Mouse (Mus musculus): ENCODE measurements around the gene Ube2e2. TPM values are rescaled to one million over a fixed set of nuclear protein-coding genes. Genes with fewer than 3 reads are reported as not detected.

The Ube2e2 gene
- total and polyA plus RNA-seq, 3 experiments: not detected

DNA sequence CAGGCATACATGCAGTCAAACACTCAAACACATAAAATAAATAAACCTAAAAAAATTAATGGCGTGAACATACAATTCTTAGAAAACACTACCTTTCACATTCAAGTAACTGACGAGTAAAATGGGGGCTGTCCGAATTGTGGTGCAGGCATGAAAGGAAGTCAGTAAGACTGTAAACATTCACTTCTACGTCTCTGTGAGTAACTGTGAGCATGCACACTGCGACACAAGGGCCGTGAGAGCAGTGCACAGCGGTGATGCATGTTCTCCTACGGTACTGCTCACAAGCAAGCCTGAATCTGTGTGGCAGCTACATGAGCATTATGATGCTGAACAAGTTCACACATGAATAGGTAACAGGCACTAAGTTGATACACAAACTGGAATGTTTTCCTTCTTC, 223.4 kb downstream of the Ube2e2 start:
- Histone ChIP-seq H3K27ac (ENCODE audit: control insufficient read depth, low read depth, low read length) (no peak overlapping the region), H3K4me1 (ENCODE audit: control insufficient read depth in 1 of 2, insufficient read depth in 2 of 2, low read length in 2 of 2) (no peaks in the 10 kb centered on the region), H3K27me3 (ENCODE audit: control insufficient read depth in 1 of 2, insufficient read depth in 2 of 2, low read length in 2 of 2) (no peaks in the 10 kb centered on the region), H3K79me2 (ENCODE audit: control insufficient read depth, insufficient read depth, low read length, poor library complexity) (no peaks in the 10 kb centered on the region), H3K4me3 (ENCODE audit: control insufficient read depth in 1 of 2, insufficient read depth in 1 of 2, low read depth in 2 of 2, low read length in 2 of 2) (no peak overlapping the region), H3K9ac (ENCODE audit: control insufficient read depth, low read depth, low read length, poor library complexity, severe bottlenecking) (no peak overlapping the region), H3K9me3 (replicated peaks; ENCODE audit: insufficient read depth, low read length) (no peaks in the 10 kb centered on the region), H3K36me3 (ENCODE audit: control insufficient read depth in 1 of 2, insufficient read depth in 2 of 2, low read length in 2 of 2) (no peaks in the 10 kb centered on the region)
- TF ChIP-seq MAFK (IDR thresholded peaks at IDR 0.05; ENCODE audit: borderline replicate concordance, low read depth, low read length) (no peak), ZC3H11A (IDR thresholded peaks at IDR 0.05; ENCODE audit: low read depth, low read length) (no peak), EP300 (IDR thresholded peaks at IDR 0.05; ENCODE audit: low read depth in 1 of 2, low read length in 2 of 2) (no peak), ETS1 (IDR thresholded peaks at IDR 0.05; ENCODE audit: low read depth, low read length) (no peak), MYC (IDR thresholded peaks at IDR 0.05; ENCODE audit: low read depth, low read length) (no peak), SMC3 (IDR thresholded peaks at IDR 0.05; ENCODE audit: low read depth, low read length) (no peak), ZMIZ1 (IDR thresholded peaks at IDR 0.05; ENCODE audit: low read depth, low read length) (no peak), USF2 (IDR thresholded peaks at IDR 0.05; ENCODE audit: borderline replicate concordance in 1 of 2, insufficient read depth in 1 of 2, low read depth in 1 of 2, low read length in 2 of 2) (no peak), UBTF (IDR thresholded peaks at IDR 0.05; ENCODE audit: borderline replicate concordance, insufficient read depth, low read depth, low read length) (no peak), MXI1 (IDR thresholded peaks at IDR 0.05; ENCODE audit: low read depth, low read length) (no peak), MEF2A (IDR thresholded peaks at IDR 0.05; ENCODE audit: extremely low read depth, insufficient replicate concordance, low read depth, low read length, poor library complexity, severe bottlenecking) (no peak), MAX (IDR thresholded peaks at IDR 0.05; ENCODE audit: low read length) (no peak), RAD21 (IDR thresholded peaks at IDR 0.05; ENCODE audit: low read depth, low read length) (no peak), HCFC1 (IDR thresholded peaks at IDR 0.05; ENCODE audit: low read depth, low read length) (no peak), MYB (IDR thresholded peaks at IDR 0.05; ENCODE audit: low read depth, low read length) (no peak), KAT2A (conservative IDR thresholded peaks at IDR 0.05; ENCODE audit: low read depth, low read length) (no peak), ZNF384 (IDR thresholded peaks at IDR 0.05; ENCODE audit: low read depth, low read length) (no peak)
- DNase-seq (ENCODE audit: low read depth, low spot score): no peak

DNA sequence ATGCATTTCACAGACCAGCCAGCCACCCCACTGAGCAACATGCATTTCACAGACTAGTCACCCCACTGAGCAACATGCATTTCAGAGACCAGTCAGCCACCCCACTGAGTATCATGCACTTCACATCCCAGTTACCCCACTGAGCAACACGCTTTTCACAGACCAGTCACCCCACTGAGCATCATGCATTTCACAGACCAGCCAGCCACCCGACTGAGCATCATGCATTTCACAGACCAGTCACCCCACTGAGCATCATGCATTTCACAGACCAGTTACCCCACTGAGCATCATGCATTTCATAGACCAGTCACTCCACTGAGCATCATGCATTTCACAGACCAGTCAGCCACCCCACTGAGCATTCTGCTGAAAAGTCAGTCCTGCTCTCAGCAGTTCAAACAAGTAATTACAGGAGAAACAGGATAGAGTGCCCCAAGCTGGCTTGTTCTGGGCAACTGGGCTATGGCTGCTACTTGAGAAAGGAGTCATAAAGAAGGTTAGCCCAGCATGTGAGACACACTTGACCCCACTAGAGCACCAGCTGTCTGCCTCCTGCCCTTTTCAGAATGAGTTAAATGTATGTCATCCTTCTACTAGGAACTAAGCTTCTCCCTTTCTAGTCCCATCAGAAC, 224.6 kb downstream of the Ube2e2 start:
- Histone ChIP-seq H3K9me3 (replicated peaks; ENCODE audit: insufficient read depth, low read length) (no peaks in the 10 kb centered on the region), H3K27me3 (ENCODE audit: control insufficient read depth in 1 of 2, insufficient read depth in 2 of 2, low read length in 2 of 2) (no peaks in the 10 kb centered on the region), H3K27ac (ENCODE audit: control insufficient read depth, low read depth, low read length) (no peak overlapping the region), H3K9ac (ENCODE audit: control insufficient read depth, low read depth, low read length, poor library complexity, severe bottlenecking) (no peak overlapping the region), H3K36me3 (ENCODE audit: control insufficient read depth in 1 of 2, insufficient read depth in 2 of 2, low read length in 2 of 2) (no peaks in the 10 kb centered on the region), H3K4me1 (ENCODE audit: control insufficient read depth in 1 of 2, insufficient read depth in 2 of 2, low read length in 2 of 2) (no peaks in the 10 kb centered on the region), H3K79me2 (ENCODE audit: control insufficient read depth, insufficient read depth, low read length, poor library complexity) (no peaks in the 10 kb centered on the region), H3K4me3 (ENCODE audit: control insufficient read depth in 1 of 2, insufficient read depth in 1 of 2, low read depth in 2 of 2, low read length in 2 of 2) (no peak overlapping the region)
- TF ChIP-seq ZMIZ1 (IDR thresholded peaks at IDR 0.05; ENCODE audit: low read depth, low read length) (no peak), CHD1 (IDR thresholded peaks at IDR 0.05; ENCODE audit: low read depth, low read length) (no peak), NRF1 (IDR thresholded peaks at IDR 0.05; ENCODE audit: insufficient read depth, low read depth, low read length, poor library complexity, severe bottlenecking) (no peak), MEF2A (IDR thresholded peaks at IDR 0.05; ENCODE audit: extremely low read depth, insufficient replicate concordance, low read depth, low read length, poor library complexity, severe bottlenecking) (no peak), E2F4 (IDR thresholded peaks at IDR 0.05; ENCODE audit: borderline replicate concordance, low read depth, low read length) (no peak), RAD21 (IDR thresholded peaks at IDR 0.05; ENCODE audit: low read depth, low read length) (no peak), MAX (IDR thresholded peaks at IDR 0.05; ENCODE audit: low read length) (no peak), POLR2AphosphoS5 (IDR thresholded peaks at IDR 0.05; ENCODE audit: borderline replicate concordance, low read depth, low read length) (no peak), TCF12 (IDR thresholded peaks at IDR 0.05; ENCODE audit: low read depth, low read length) (no peak), CTCF (IDR thresholded peaks at IDR 0.05 in 2 of 3, conservative IDR thresholded peaks at IDR 0.05 in 1 of 3; ENCODE audit: control insufficient read depth in 1 of 3, insufficient read depth in 1 of 3, low read depth in 2 of 3, low read length in 3 of 3, poor library complexity in 1 of 3, severe bottlenecking in 1 of 3) (no peak), UBTF (IDR thresholded peaks at IDR 0.05; ENCODE audit: borderline replicate concordance, insufficient read depth, low read depth, low read length) (no peak), MYC (IDR thresholded peaks at IDR 0.05; ENCODE audit: low read depth, low read length) (no peak), KAT2A (conservative IDR thresholded peaks at IDR 0.05; ENCODE audit: low read depth, low read length) (no peak), RCOR1 (IDR thresholded peaks at IDR 0.05; ENCODE audit: low read depth, low read length) (no peak), JUND (IDR thresholded peaks at IDR 0.05; ENCODE audit: low read depth, low read length) (no peak), BHLHE40 (IDR thresholded peaks at IDR 0.05; ENCODE audit: borderline replicate concordance, low read depth, low read length) (no peak), GABPA (IDR thresholded peaks at IDR 0.05; ENCODE audit: low read depth, low read length) (no peak), MAZ (IDR thresholded peaks at IDR 0.05; ENCODE audit: low read depth, low read length) (no peak)
- no peak for DNase-seq (ENCODE audit: low read depth, low spot score)

All from MEL (cell line).